Mouse (Mus musculus) lung, postnatal 10 days (tissue): ENCODE measurements around the gene Tet3.

ENCODE experiments used
- DNase-seq: peaks from one replicate; pipeline ENCODE4 v3.0.0; 2021

The Tet3 gene

GRCm38 (mm10) chr6:83412854-83413401, 46.0 kb downstream of the Tet3 start:
- peak; percentile 55 for DNase-seq

- DNase-seq: peak; percentile 34
Observed at GRCm38 (mm10) chr6:83412362-83412853, 46.5 kb downstream of the Tet3 start.

GRCm38 (mm10) chr6:83411635-83412361, 47.1 kb downstream of the Tet3 start:
- no peak for DNase-seq

GRCm38 (mm10) chr6:83410046-83410706, 48.7 kb downstream of the Tet3 start:
- DNase-seq: peak; percentile 51

GRCm38 (mm10) chr6:83408510-83408909, 50.4 kb downstream of the Tet3 start:
- DNase-seq: no peak

- no peak for DNase-seq
Observed at GRCm38 (mm10) chr6:83405511-83406064, 53.3 kb downstream of the Tet3 start.

GRCm38 (mm10) chr6:83404571-83404970, 54.3 kb downstream of the Tet3 start:
- DNase-seq: no peak

- DNase-seq: no peak
Observed at GRCm38 (mm10) chr6:83403481-83403880, 55.4 kb downstream of the Tet3 start.

GRCm38 (mm10) chr6:83399790-83400189, 59.1 kb downstream of the Tet3 start:
- no peak for DNase-seq

GRCm38 (mm10) chr6:83397728-83398127, 61.2 kb downstream of the Tet3 start:
- no peak for DNase-seq

GRCm38 (mm10) chr6:83396711-83397110, 62.2 kb downstream of the Tet3 start:
- no peak for DNase-seq

GRCm38 (mm10) chr6:83395544-83396229, 63.2 kb downstream of the Tet3 start:
- DNase-seq: no peak

GRCm38 (mm10) chr6:83394122-83394521, 64.8 kb downstream of the Tet3 start:
- no peak for DNase-seq

- DNase-seq: peak; percentile 42
Observed at GRCm38 (mm10) chr6:83392166-83392780, 66.6 kb downstream of the Tet3 start.

GRCm38 (mm10) chr6:83385569-83386090, 73.3 kb downstream of the Tet3 start:
- no peak for DNase-seq

GRCm38 (mm10) chr6:83381510-83382491, 77.1 kb downstream of the Tet3 start:
- DNase-seq: no peak

- no peak for DNase-seq
Observed at GRCm38 (mm10) chr6:83373704-83374300, 85.1 kb downstream of the Tet3 start.

- DNase-seq: no peak
Observed at GRCm38 (mm10) chr6:83371350-83371749, 87.5 kb downstream of the Tet3 start.

GRCm38 (mm10) chr6:83370316-83370965, 88.4 kb downstream of the Tet3 start:
- DNase-seq: no peak

- DNase-seq: no peak
Observed at GRCm38 (mm10) chr6:83363075-83363474, 95.8 kb downstream of the Tet3 start.
